Comparison of ENCODE assay signal across 8 mouse cellular contexts in genomic region chr4:140624468-140625176, GRCm38 (mm10). TPM values are rescaled to one million over a fixed set of nuclear protein-coding genes. Genes with fewer than 3 reads are reported as not detected.
DNase-seq lines count a peak whose midpoint lies in the region; ATAC-seq and TF ChIP-seq lines count a peak whose summit lies in the region.

No protein-coding gene starts in this region.

- H3K9me3 ChIP-seq in forebrain, embryonic 12.5 days = no peaks in the 10 kb centered on the region
- H3K9me3 ChIP-seq in liver, postnatal 0 days (ENCODE audit: low read length) = no peaks in the 10 kb centered on the region

- intact Hi-C loops in gastrocnemius, adult 2 months (cut with DNase I) = no loop called here
- intact Hi-C loops in heart, postnatal 25 days (cut with DNase I) = no loop called here

- no peak for TF ChIP-seq EP300 in liver, postnatal 0 days (IDR thresholded peaks at IDR 0.05; ENCODE audit: low read depth)

- peak overlapping the region; percentile 55; the same call in 1 of the 2 replicates for H3K9ac ChIP-seq in forebrain, embryonic 12.5 days
- no peak overlapping the region; the same call in 1 of the 2 replicates for H3K9ac ChIP-seq in liver, postnatal 0 days (replicated peaks)

- peaks cover 74% of the 10 kb centered on the region for H3K4me1 ChIP-seq in forebrain, embryonic 12.5 days
- peaks cover 20% of the 10 kb centered on the region for H3K4me1 ChIP-seq in liver, postnatal 0 days (ENCODE audit: insufficient read depth)

- peak overlapping the region; percentile 77 for H3K27ac ChIP-seq in gastrocnemius, adult 2 months
- H3K27ac ChIP-seq in forebrain, embryonic 12.5 days = peak overlapping the region; percentile 97
- peak overlapping the region; percentile 58 for H3K27ac ChIP-seq in liver, postnatal 0 days (ENCODE audit: low read depth)

- TF ChIP-seq CTCF in gastrocnemius, adult 2 months (IDR thresholded peaks at IDR 0.05) = no peak
- TF ChIP-seq CTCF in liver, postnatal 0 days (IDR thresholded peaks at IDR 0.05; ENCODE audit: low read depth) = no peak

- WGBS in forebrain, embryonic 12.5 days = under 1% methylated on average over 11 of the region's 12 CpGs
- 26% methylated on average over 9 of the region's 12 CpGs for WGBS in liver, postnatal 0 days (ENCODE audit: insufficient replicate concordance)

- peak overlapping the region; percentile 21; the same call in 1 of the 2 replicates for H3K4me3 ChIP-seq in gastrocnemius, adult 2 months
- H3K4me3 ChIP-seq in forebrain, embryonic 12.5 days (replicated peaks) = no peak overlapping the region
- H3K4me3 ChIP-seq in liver, postnatal 0 days (ENCODE audit: low read depth, low read length) = no peak overlapping the region

- H3K27me3 ChIP-seq in forebrain, embryonic 12.5 days = no peaks in the 10 kb centered on the region
- no peaks in the 10 kb centered on the region for H3K27me3 ChIP-seq in liver, postnatal 0 days (ENCODE audit: insufficient read depth, low read length)

- ATAC-seq in forebrain, embryonic 12.5 days (ENCODE audit: low FRiP score) = peak; percentile 88
- ATAC-seq in liver, postnatal 0 days = peak; percentile 22

- DNase-seq in gastrocnemius, adult 2 months = no peak
- DNase-seq in gastrocnemius, adult 18-20 months (ENCODE audit: low spot score) = no peak
- DNase-seq in heart, postnatal 25 days (ENCODE audit: low spot score) = peak; percentile 60
- DNase-seq in kidney, postnatal 4 days = peak; percentile 82 to 89
- no peak for DNase-seq in liver, postnatal 0 days
- peak; percentile 85 to 89 for DNase-seq in right cerebral cortex, postnatal 10 days (ENCODE audit: low spot score in 2 of 2)
- no peak for DNase-seq in adipocyte (ENCODE audit: low spot score)

- H3K4me2 ChIP-seq in forebrain, embryonic 12.5 days = peak overlapping the region; percentile 51
- H3K4me2 ChIP-seq in liver, postnatal 0 days (ENCODE audit: low read depth, low read length) = peak overlapping the region; percentile 27

- peaks cover 15% of the 10 kb centered on the region; the same call in 1 of the 2 replicates for H3K36me3 ChIP-seq in forebrain, embryonic 12.5 days (replicated peaks)
- no peaks in the 10 kb centered on the region for H3K36me3 ChIP-seq in liver, postnatal 0 days (replicated peaks; ENCODE audit: insufficient read depth, low read length)

RNA-seq across cellular contexts. Expression of gene Arhgef10l, which starts 41.2 kb away (rescaled TPM):
- 10 to 100 TPM; 50.9 to 66.3 TPM for total RNA-seq in gastrocnemius, adult 2 months (2021)
- total RNA-seq in gastrocnemius, adult 18-20 months (2021) = 10 to 100 TPM; 53.2 to 68.6 TPM
- polyA plus RNA-seq in forebrain, embryonic 12.5 days (2016; fragmentation: Nextera tagmentation; extraction: Ambion mirVana) = 26.1 and 31.1 TPM in 2 replicates
- 10 to 100 TPM; 62.4 to 63.9 TPM for total RNA-seq in heart, postnatal 25 days (2021)
- polyA plus RNA-seq in liver, postnatal 0 days (2015; fragmentation: Nextera tagmentation; extraction: Ambion mirVana) = 6.3 and 7.6 TPM in 2 replicates

Comparison
In these comparisons a context has a peak if more than half of its experiments do, and no peak if none do; other contexts are left out.
1. DNase-seq: peak in heart, postnatal 25 days (single experiment), kidney, postnatal 4 days (2 of 2) and right cerebral cortex, postnatal 10 days (2 of 2); none in gastrocnemius, adult 2 months (single experiment), gastrocnemius, adult 18-20 months (single experiment), liver, postnatal 0 days (single experiment) and adipocyte (single experiment).
2. Peak in every context shown above with its lines, with median percentiles within 50 percentile points of each other: H3K27ac ChIP-seq.